Mouse (Mus musculus) myocyte (in vitro differentiated cells): ENCODE measurements around the gene Simc1.

Experiments used
- E2F4 ChIP-seq: IDR thresholded peaks from one replicate; pipeline ENCODE4 v1.6.1; 2011; ENCODE audit warnings: mild to moderate bottlenecking, control low read depth, moderate library complexity; ENCODE audit not compliant: insufficient read depth
- MAX ChIP-seq: IDR thresholded peaks from one replicate; pipeline ENCODE4 v1.6.1; 2011; ENCODE audit warnings: low read depth, mild to moderate bottlenecking, control low read depth
- MYOD1 ChIP-seq, 3 experiments: IDR thresholded peaks; one replicate each; pipeline ENCODE4 v1.6.1; 2011; ENCODE audit warnings: control low read depth in 2 of 3, low read depth in 2 of 3, mild to moderate bottlenecking in 2 of 3, moderate library complexity in 1 of 3; ENCODE audit not compliant: insufficient read length in 2 of 3, control insufficient read depth in 1 of 3
- POLR2A ChIP-seq: IDR thresholded peaks from one replicate; pipeline ENCODE4 v1.6.1; 2011; ENCODE audit warnings: low read depth, mild to moderate bottlenecking, control low read depth, moderate library complexity; ENCODE audit not compliant: insufficient read length
- POLR2AphosphoS2 ChIP-seq: IDR thresholded peaks from one replicate; pipeline ENCODE4 v1.6.1; 2011; ENCODE audit warnings: low read depth, control low read depth; ENCODE audit not compliant: insufficient read length

GRCm38 (mm10) chr13:54570736-54571135 lies 67.2 kb downstream of the Simc1 start:
- TF ChIP-seq POLR2A (no peak), MYOD1 (IDR thresholded peaks at IDR 0.05; ENCODE audit: control insufficient read depth in 1 of 3, insufficient read length in 2 of 3, low read depth in 2 of 3) (no peak), POLR2AphosphoS2 (no peak), MAX (no peak), E2F4 (no peak)
